Mouse (Mus musculus): ENCODE measurements around the gene Tmem19. TPM values are rescaled to one million over a fixed set of nuclear protein-coding genes. Genes with fewer than 3 reads are reported as not detected.

The Tmem19 gene
- total RNA-seq, 2 experiments from 2014 or later, result 43.2 to 50.2 TPM

- intact Hi-C loops (cut with DNase I), result loop anchor here (2.0 kb wide), 1 partner anchor 70 kb away; the partner anchor contains the start of genes Thap2 and Zfc3h1
- peak; percentile 28 to 30 for DNase-seq (ENCODE audit: low spot score in 2 of 2)
These were observed 47.5 kb downstream of the Tmem19 start for GRCm38 (mm10) chr10:115314582-115315452.

DNA sequence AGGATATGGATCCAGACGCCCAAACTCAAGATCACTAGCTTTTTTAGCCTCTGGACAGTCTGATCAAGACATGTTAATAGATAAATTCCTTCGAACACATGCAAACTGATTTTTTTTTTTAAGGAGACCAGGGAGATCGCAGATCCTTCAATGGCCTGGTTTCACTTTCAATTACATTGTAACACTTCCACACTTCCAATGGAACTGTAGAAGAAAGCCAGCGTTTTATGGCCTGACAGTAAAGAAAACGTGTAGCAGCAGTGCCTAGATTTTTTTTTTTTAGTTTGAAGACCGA lies 48.1 kb downstream of the Tmem19 start:
- no peak for DNase-seq (ENCODE audit: low spot score in 2 of 2)
- intact Hi-C loops (cut with DNase I), result loop anchor here (2.0 kb wide), 1 partner anchor 71 kb away; the partner anchor contains the start of genes Thap2 and Zfc3h1

GRCm38 (mm10) chr10:115313641-115314286 lies 48.5 kb downstream of the Tmem19 start:
- intact Hi-C loops (cut with DNase I), result loop anchor here (2.0 kb wide), 1 partner anchor 71 kb away; the partner anchor contains the start of genes Thap2 and Zfc3h1
- no peak for DNase-seq (ENCODE audit: low spot score in 2 of 2)

DNA sequence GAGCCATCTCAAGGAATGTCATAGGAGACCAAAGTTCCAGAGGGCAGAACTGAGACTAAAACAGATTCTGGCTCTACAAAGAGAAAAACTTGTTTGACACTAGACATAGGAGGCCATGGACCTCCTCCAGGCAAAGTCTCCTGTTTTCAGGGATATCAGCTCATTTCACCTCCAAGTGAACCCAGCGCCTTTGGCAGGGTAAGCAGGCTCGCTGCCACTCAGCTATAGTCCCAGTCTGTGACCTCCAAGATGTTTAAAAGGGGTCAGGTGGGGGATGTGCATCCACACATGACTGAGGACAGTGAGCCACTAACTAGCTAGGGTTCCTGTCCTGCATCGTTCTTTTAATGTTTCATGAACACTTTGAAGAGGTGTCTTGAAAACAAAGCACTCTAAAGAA lies 49.6 kb downstream of the Tmem19 start:
- DNase-seq (ENCODE audit: low spot score in 2 of 2), result no peak
- intact Hi-C loops (cut with DNase I), result no loop called here

- intact Hi-C loops (cut with DNase I), result no loop called here
- no peak for DNase-seq (ENCODE audit: low spot score in 2 of 2)
These were observed 50.1 kb downstream of the Tmem19 start for GRCm38 (mm10) chr10:115312194-115312593.

- intact Hi-C loops (cut with DNase I), result no loop called here
- no peak for DNase-seq (ENCODE audit: low spot score in 2 of 2)
These were observed 50.9 kb downstream of the Tmem19 start for GRCm38 (mm10) chr10:115311263-115311965.

- DNase-seq (ENCODE audit: low spot score in 2 of 2), result no peak
- intact Hi-C loops (cut with DNase I), result loop anchor here (5.0 kb wide), 1 partner anchor 57 kb away; the partner anchor contains the start of gene Tbc1d15
These were observed 53.1 kb downstream of the Tmem19 start for GRCm38 (mm10) chr10:115309191-115309590.

GRCm38 (mm10) chr10:115307331-115307875 lies 54.9 kb downstream of the Tmem19 start:
- intact Hi-C loops (cut with DNase I), result loop anchor here (5.0 kb wide), 1 partner anchor 55 kb away; the partner anchor contains the start of gene Tbc1d15

DNA sequence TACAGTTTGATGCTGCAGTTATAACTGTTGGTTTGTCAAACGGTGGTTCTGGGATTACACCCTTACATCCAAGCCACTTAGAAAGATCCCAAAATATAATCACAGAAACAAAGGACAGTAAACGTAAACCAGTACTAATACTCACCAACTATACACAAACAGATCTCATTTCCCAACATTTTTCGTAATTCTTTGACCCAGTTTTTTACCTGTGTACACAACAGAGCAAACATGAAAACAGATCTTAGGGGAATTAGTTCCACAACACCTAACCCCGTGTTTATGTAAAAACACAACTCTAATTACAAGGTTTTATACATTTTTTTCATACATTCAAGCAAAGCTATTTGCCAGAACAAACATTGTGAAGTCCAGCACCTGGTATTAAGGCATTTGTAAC lies 63.6 kb downstream of the Tmem19 start:
- intact Hi-C loops (cut with DNase I), result no loop called here
- no peak for DNase-seq (ENCODE audit: low spot score in 2 of 2)

More at GRCm38 (mm10) chr10:115307331-115307875, 54.9 kb downstream of the Tmem19 start:
- DNase-seq (ENCODE audit: low spot score in 2 of 2), result no peak

- DNase-seq (ENCODE audit: low spot score in 2 of 2), result no peak
- intact Hi-C loops (cut with DNase I), result no loop called here
These were observed 64.7 kb downstream of the Tmem19 start for GRCm38 (mm10) chr10:115297582-115297981.

DNA sequence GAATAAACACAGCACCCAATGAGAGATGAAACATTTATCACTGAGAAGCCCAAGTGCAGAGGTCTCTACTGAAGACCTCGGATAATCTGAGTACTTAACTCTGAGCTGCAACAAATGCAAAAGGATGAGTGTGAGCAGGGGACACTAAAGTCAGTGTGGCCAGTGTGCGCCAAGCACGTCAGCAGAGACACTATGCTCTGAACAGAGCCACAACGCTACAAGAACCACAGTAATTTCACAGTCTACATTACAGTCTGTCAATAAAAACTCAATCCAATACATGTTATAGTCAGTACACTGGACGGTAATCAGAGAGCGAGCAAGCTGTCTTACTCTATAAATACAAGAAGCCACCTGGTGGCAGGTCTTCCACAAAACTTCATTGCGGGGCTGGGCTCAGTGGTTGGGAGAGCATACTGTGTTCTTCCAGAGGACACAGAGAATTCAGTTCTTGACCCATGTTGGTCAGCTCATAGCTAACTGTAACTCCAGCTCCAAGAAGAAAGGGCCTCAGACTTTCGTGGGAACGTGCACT lies 65.8 kb downstream of the Tmem19 start:
- intact Hi-C loops (cut with DNase I), result no loop called here
- no peak for DNase-seq (ENCODE audit: low spot score in 2 of 2)

- DNase-seq (ENCODE audit: low spot score in 2 of 2), result no peak
- intact Hi-C loops (cut with DNase I), result no loop called here
These were observed 67.1 kb downstream of the Tmem19 start for GRCm38 (mm10) chr10:115295162-115295561.

DNA sequence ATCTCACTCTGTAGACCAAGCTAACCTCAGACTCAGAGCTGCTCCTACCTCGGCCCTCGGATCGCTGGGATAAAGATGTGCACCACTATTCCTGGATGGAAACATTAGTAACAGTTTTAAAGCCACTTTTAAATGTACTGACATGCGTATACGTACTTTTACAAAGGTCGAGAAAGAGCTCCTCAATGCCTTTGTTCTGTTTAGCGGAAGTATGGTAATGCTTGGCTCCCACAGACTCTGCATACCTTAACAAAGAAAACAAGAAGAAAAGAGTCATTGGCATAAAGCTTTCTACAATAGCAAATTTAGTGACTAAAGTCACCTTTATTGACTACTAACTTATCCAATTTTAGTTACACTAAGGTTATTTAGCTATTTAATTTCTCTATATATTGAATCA lies 67.6 kb downstream of the Tmem19 start:
- intact Hi-C loops (cut with DNase I), result no loop called here
- DNase-seq (ENCODE audit: low spot score in 2 of 2), result no peak

DNA sequence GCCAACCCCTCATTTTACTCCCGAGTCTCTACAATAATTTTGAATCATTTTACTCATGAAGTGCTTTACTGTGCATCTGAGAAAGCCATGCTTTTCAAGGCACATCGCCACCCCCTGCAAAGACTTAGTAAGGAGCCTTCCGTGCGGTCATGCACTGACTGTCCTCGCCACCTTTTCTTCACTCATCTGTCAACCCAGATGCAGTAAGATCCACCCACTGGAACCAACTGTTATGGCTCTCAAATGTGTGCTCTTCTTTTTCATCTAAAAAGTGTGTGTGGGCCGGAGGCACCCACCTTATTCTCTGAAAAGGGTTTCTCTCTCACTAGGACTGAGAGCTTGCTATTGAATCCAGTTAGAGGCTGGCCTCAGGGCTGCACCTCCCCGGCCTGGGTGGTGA lies 68.4 kb downstream of the Tmem19 start:
- DNase-seq (ENCODE audit: low spot score in 2 of 2), result no peak
- intact Hi-C loops (cut with DNase I), result no loop called here

DNA sequence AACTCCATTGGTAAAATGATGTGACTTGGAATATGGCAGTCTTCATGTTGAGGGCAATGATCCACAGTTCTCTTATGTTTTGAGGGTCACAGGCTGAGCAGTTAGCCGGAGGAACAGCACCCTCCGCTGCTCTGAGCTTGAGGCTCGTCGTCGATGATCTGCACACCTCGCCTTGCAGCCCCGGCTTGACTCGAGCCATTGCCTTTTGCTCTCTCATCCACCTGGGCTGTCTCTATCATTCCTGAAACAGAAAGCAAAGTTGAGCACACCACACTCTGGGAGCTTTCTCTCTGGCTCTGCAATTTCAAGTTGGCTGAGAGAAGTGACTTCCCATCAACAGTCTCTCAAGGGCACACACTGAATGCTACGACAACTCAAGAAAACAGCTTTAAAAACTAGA lies 71.6 kb downstream of the Tmem19 start:
- DNase-seq (ENCODE audit: low spot score in 2 of 2), result no peak
- intact Hi-C loops (cut with DNase I), result no loop called here

Other genes with a start within 250 kb of the Tmem19 start
- gene Tph2, start 177.5 kb downstream of the Tmem19 start, total RNA-seq (2021), result under 1 TPM; 0.54 to 0.84 TPM
- 10 to 100 TPM; 48.5 to 53.8 TPM for gene Tbc1d15, start 111.0 kb downstream of the Tmem19 start, total RNA-seq (2021)
- gene Rab21, start 46.9 kb downstream of the Tmem19 start, total RNA-seq (2021), result 10 to 100 TPM; 51.6 to 53.7 TPM
- 10 to 100 TPM; 14.1 to 18.6 TPM for gene Thap2, start 21.9 kb upstream of the Tmem19 start, total RNA-seq (2021)
- 10 to 100 TPM; 36.9 to 60.8 TPM for gene Zfc3h1, start 22.5 kb upstream of the Tmem19 start, total RNA-seq (2021)
- under 1 TPM; 0.32 to 0.41 TPM for gene A930009A15Rik, start 207.5 kb upstream of the Tmem19 start, total RNA-seq (2021)
- 1 to 10 TPM; 3.6 to 6.6 TPM for gene Lgr5, start 225.3 kb upstream of the Tmem19 start, total RNA-seq (2021)